Mouse (Mus musculus) MEL (cell line): Measurements from ENCODE around the gene Mrps27. TPM values are rescaled to one million over a fixed set of nuclear protein-coding genes. Genes with fewer than 3 reads are reported as not detected.

Experiments used
- DNase-seq: peaks from one replicate; pipeline ENCODE4 v3.0.0; 2011; ENCODE audit warnings: low read depth, low spot score
- H3K27ac ChIP-seq: 2 replicates; pipeline ENCODE4 v1.5.1; 2012; ENCODE audit warnings: low read depth, mild to moderate bottlenecking, control low read depth, low read length, moderate library complexity; ENCODE audit not compliant: control insufficient read depth
- H3K27me3 ChIP-seq, 2 experiments: fragments of 150-350 bp in 1 of 2; sonication (generic) in 1 of 2; 2 replicates each; pipeline ENCODE4 v1.6.1; 2012; ENCODE audit warnings: low read length in 2 of 2, mild to moderate bottlenecking in 2 of 2, improper control_type of control experiment in 1 of 2, moderate library complexity in 1 of 2; ENCODE audit not compliant: insufficient read depth in 2 of 2, control insufficient read depth in 1 of 2
- H3K36me3 ChIP-seq, 2 experiments: 2 replicates each; pipeline ENCODE4 v1.6.1; 2012 to 2014; ENCODE audit warnings: low read length in 2 of 2, improper control_type of control experiment in 1 of 2, inconsistent platforms in 1 of 2, mild to moderate bottlenecking in 1 of 2; ENCODE audit not compliant: insufficient read depth in 2 of 2, control insufficient read depth in 1 of 2
- H3K4me1 ChIP-seq, 2 experiments: fragments of 150-350 bp in 1 of 2; sonication (generic) in 1 of 2; 2 replicates each; pipeline ENCODE4 v1.6.1; 2012; ENCODE audit warnings: low read length in 2 of 2, improper control_type of control experiment in 1 of 2, mild to moderate bottlenecking in 1 of 2; ENCODE audit not compliant: insufficient read depth in 2 of 2, control insufficient read depth in 1 of 2
- H3K4me3 ChIP-seq, 2 experiments: fragments of 150-350 bp in 1 of 2; sonication (generic) in 1 of 2; 2 replicates each; pipeline ENCODE4 v1.5.1; 2012; ENCODE audit warnings: low read depth in 2 of 2, low read length in 2 of 2, mild to moderate bottlenecking in 2 of 2, moderate library complexity in 2 of 2, control low read depth in 1 of 2, improper control_type of control experiment in 1 of 2; ENCODE audit not compliant: control insufficient read depth in 1 of 2, insufficient read depth in 1 of 2
- H3K79me2 ChIP-seq: 2 replicates; pipeline ENCODE4 v1.6.1; 2012; ENCODE audit warnings: mild to moderate bottlenecking, low read length, moderate library complexity; ENCODE audit not compliant: control insufficient read depth, poor library complexity, insufficient read depth
- H3K9ac ChIP-seq: 2 replicates; pipeline ENCODE4 v1.6.1; 2012; ENCODE audit warnings: low read depth, mild to moderate bottlenecking, control low read depth, low read length, moderate library complexity; ENCODE audit not compliant: control insufficient read depth, poor library complexity, severe bottlenecking
- H3K9me3 ChIP-seq: fragments of 150-350 bp; sonication (generic); replicated peaks from 2 replicates; pipeline ENCODE4 v1.6.1; 2012; ENCODE audit warnings: mild to moderate bottlenecking, low read length, improper control_type of control experiment, moderate library complexity; ENCODE audit not compliant: insufficient read depth
- CHD2 ChIP-seq: IDR thresholded peaks from 2 replicates; pipeline ENCODE4 v1.6.1; 2011; ENCODE audit warnings: low read length, improper control_type of control experiment
- CTCF ChIP-seq, 3 experiments: IDR thresholded peaks in 2 of 3; conservative IDR thresholded peaks in 1 of 3; 2 replicates each; pipeline ENCODE4 v1.5.1; 2011 to 2012; ENCODE audit warnings: low read length in 3 of 3, low read depth in 2 of 3, mild to moderate bottlenecking in 2 of 3, improper control_type of control experiment in 1 of 3, inconsistent platforms in 1 of 3, mixed read lengths in 1 of 3, moderate library complexity in 1 of 3; ENCODE audit not compliant: control insufficient read depth in 1 of 3, insufficient read depth in 1 of 3, poor library complexity in 1 of 3, severe bottlenecking in 1 of 3
- ETS1 ChIP-seq: IDR thresholded peaks from 2 replicates; pipeline ENCODE4 v1.6.1; 2012; ENCODE audit warnings: low read depth, mild to moderate bottlenecking, inconsistent platforms, low read length, improper control_type of control experiment, moderate library complexity
- GABPA ChIP-seq: IDR thresholded peaks from 2 replicates; pipeline ENCODE4 v1.6.1; 2012; ENCODE audit warnings: low read depth, mild to moderate bottlenecking, inconsistent platforms, low read length, improper control_type of control experiment, moderate library complexity
- HCFC1 ChIP-seq: IDR thresholded peaks from 2 replicates; pipeline ENCODE4 v1.6.1; 2012; ENCODE audit warnings: low read depth, mild to moderate bottlenecking, inconsistent platforms, low read length, improper control_type of control experiment, moderate library complexity
- KAT2A ChIP-seq: conservative IDR thresholded peaks from 2 replicates; pipeline ENCODE4 v1.6.1; 2012; ENCODE audit warnings: low read depth, low read length, improper control_type of control experiment, inconsistent platforms
- MAX ChIP-seq: IDR thresholded peaks from 2 replicates; pipeline ENCODE4 v1.6.1; 2011; ENCODE audit warnings: low read length, improper control_type of control experiment
- MEF2A ChIP-seq: IDR thresholded peaks from 2 replicates; pipeline ENCODE4 v1.6.1; 2014; ENCODE audit warnings: low read depth, mild to moderate bottlenecking, inconsistent platforms, low read length, improper control_type of control experiment; ENCODE audit not compliant: poor library complexity, insufficient replicate concordance, severe bottlenecking; ENCODE audit errors: extremely low read depth
- MYB ChIP-seq: IDR thresholded peaks from 2 replicates; pipeline ENCODE4 v1.6.1; 2011; ENCODE audit warnings: mild to moderate bottlenecking, low read depth, low read length, improper control_type of control experiment
- MYC ChIP-seq: IDR thresholded peaks from 2 replicates; pipeline ENCODE4 v1.6.1; 2011; ENCODE audit warnings: low read depth, mild to moderate bottlenecking, low read length, improper control_type of control experiment, moderate library complexity
- NRF1 ChIP-seq: IDR thresholded peaks from 2 replicates; pipeline ENCODE4 v1.6.1; 2014; ENCODE audit warnings: low read depth, mild to moderate bottlenecking, inconsistent platforms, low read length, improper control_type of control experiment, moderate library complexity; ENCODE audit not compliant: poor library complexity, insufficient read depth, severe bottlenecking
- POLR2AphosphoS2 ChIP-seq: IDR thresholded peaks from 2 replicates; pipeline ENCODE4 v1.6.1; 2011; ENCODE audit warnings: low read length, improper control_type of control experiment
- RCOR1 ChIP-seq: IDR thresholded peaks from 2 replicates; pipeline ENCODE4 v1.6.1; 2012; ENCODE audit warnings: low read depth, mild to moderate bottlenecking, inconsistent platforms, low read length, improper control_type of control experiment
- SIN3A ChIP-seq: IDR thresholded peaks from 2 replicates; pipeline ENCODE4 v1.6.1; 2012; ENCODE audit warnings: low read length, improper control_type of control experiment, inconsistent platforms
- SMC3 ChIP-seq: IDR thresholded peaks from 2 replicates; pipeline ENCODE4 v1.6.1; 2011; ENCODE audit warnings: low read depth, low read length, improper control_type of control experiment
- TBP ChIP-seq: IDR thresholded peaks from 2 replicates; pipeline ENCODE4 v1.8.0; 2011; ENCODE audit warnings: low read depth, low read length, improper control_type of control experiment
- ZNF384 ChIP-seq: IDR thresholded peaks from 2 replicates; pipeline ENCODE4 v1.6.1; 2012; ENCODE audit warnings: low read depth, mild to moderate bottlenecking, inconsistent platforms, low read length, improper control_type of control experiment
- polyA plus RNA-seq, 2 experiments: library from polyadenylated mRNA; stranded (reverse) in 1 of 2; unstranded in 1 of 2; fragments of >175 nt in 1 of 2; fragments of >200 nt in 1 of 2; gene quantifications; 2 replicates each; pipeline versions ENCODE4 v1.2.1 to v1.2.4; 2012; ENCODE audit warnings: low replicate concordance in 2 of 2, low read depth in 1 of 2; ENCODE audit not compliant: insufficient read length in 2 of 2, insufficient read depth in 1 of 2, missing spikeins in 1 of 2
- total RNA-seq: library from RNA; depleted of rRNA; stranded (reverse); fragments of 300-350 nt; gene quantifications from 2 replicates; pipeline ENCODE4 v1.2.3, GENCODE M21; 2012

Gene Mrps27
- total and polyA plus RNA-seq, 3 experiments: 27.9 to 44.1 TPM; not detected in 1

DNA sequence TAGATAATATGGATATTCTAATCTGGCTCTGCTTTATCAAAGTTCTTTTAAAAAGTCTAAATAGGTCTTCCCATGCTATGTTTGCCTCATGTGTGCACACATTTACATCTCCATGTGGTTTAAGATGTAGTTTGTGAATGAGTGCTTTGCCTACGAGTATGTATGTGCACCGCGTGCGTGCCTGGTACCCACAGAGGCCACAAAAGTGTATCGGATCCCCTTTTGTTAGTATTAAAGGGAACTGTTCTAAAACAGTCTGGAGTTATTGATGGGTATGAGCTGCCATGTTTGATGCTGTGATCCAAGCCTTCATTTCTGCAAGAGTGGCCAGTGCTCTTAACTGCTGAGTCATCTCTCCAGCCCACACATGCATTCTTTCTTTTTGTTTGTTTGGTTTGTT, 26.7 kb downstream of the Mrps27 start:
- DNase-seq: no peak
- no peaks in the 10 kb centered on the region for H3K36me3 ChIP-seq
- H3K27me3 ChIP-seq: no peaks in the 10 kb centered on the region
- no peak overlapping the region for H3K9ac ChIP-seq
- no peak overlapping the region for H3K27ac ChIP-seq
- TF ChIP-seq CHD2: no peak
- TF ChIP-seq ZNF384: no peak
- TF ChIP-seq SMC3: no peak
- no peak for TF ChIP-seq MYC
- no peak for TF ChIP-seq MEF2A
- TF ChIP-seq TBP: no peak
- no peak for TF ChIP-seq KAT2A
- TF ChIP-seq NRF1: no peak
- no peak for TF ChIP-seq HCFC1
- TF ChIP-seq GABPA: no peak
- no peak for TF ChIP-seq SIN3A
- TF ChIP-seq CTCF (IDR thresholded peaks at IDR 0.05 in 2 of 3, conservative IDR thresholded peaks at IDR 0.05 in 1 of 3; ENCODE audit: control insufficient read depth in 1 of 3, insufficient read depth in 1 of 3, low read depth in 2 of 3, low read length in 3 of 3, poor library complexity in 1 of 3, severe bottlenecking in 1 of 3): no peak
- no peak for TF ChIP-seq ETS1
- no peaks in the 10 kb centered on the region for H3K79me2 ChIP-seq
- no peak overlapping the region for H3K4me3 ChIP-seq
- H3K9me3 ChIP-seq: no peaks in the 10 kb centered on the region
- H3K4me1 ChIP-seq: no peaks in the 10 kb centered on the region

DNA sequence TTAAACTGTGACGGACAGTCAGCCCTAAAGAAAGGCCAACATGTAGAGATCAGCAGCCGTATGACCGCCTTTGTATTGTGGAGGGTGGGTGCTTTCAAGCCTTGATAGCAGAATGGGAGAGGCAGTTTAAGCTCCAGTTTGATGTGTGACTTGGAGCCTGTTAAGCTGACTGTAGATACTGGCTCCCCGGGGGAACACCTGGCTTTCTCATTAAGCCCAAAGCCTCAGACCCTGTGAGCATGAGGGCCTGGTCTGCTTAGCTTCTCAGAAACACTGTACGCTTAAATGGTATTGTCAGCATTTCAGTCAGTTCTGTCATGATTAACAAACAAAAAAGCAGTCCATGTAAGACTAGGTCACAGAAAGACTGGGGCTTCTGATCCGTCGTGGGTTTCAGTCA, 29.1 kb downstream of the Mrps27 start:
- no peak for DNase-seq
- Histone ChIP-seq H3K4me1 (no peaks in the 10 kb centered on the region), H3K27ac (no peak overlapping the region), H3K9ac (no peak overlapping the region), H3K4me3 (no peak overlapping the region), H3K36me3 (no peaks in the 10 kb centered on the region), H3K27me3 (no peaks in the 10 kb centered on the region), H3K9me3 (no peaks in the 10 kb centered on the region), H3K79me2 (no peaks in the 10 kb centered on the region)
- TF ChIP-seq TBP: no peak
- TF ChIP-seq POLR2AphosphoS2: no peak
- TF ChIP-seq RCOR1: no peak
- no peak for TF ChIP-seq MAX
- TF ChIP-seq HCFC1: no peak
- no peak for TF ChIP-seq CHD2
- TF ChIP-seq MYB: no peak
